Mouse (Mus musculus) left cerebral cortex, adult 11 months (tissue): Measurements from ENCODE around the gene Sox5.

Source experiments
- DNase-seq: peaks from one replicate; pipeline ENCODE4 v3.0.0; 2022; ENCODE audit warnings: low spot score

Sox5 gene

DNA sequence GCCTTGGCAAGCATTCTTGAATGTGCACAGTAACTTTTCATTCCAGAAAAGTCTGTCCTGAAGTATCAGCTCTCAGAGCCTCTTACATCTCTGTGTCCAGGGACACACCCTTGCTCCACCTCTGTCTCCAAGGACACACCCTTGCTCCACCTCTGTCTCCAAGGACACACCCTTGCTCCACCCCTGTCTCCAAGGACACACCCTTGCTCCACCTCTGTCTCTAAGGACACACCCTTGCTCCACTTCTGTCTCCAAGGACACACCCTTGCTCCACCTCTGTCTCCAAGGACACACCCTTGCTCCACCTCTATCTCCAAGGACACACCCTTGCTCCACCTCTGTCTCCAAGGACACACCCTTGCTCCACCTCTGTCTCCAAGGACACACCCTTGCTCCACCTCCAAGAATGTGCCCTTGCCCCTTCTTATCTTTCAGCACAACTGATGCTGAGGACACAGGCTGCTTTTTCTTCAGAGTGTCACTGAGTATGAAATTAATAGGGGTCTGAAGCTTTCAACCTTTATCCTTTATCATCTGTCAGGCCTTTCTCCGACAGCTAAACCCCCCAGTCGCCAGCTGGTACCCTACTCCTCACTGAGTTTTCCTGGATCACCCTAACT, 452.4 kb downstream of the Sox5 start:
- no peak for DNase-seq

DNA sequence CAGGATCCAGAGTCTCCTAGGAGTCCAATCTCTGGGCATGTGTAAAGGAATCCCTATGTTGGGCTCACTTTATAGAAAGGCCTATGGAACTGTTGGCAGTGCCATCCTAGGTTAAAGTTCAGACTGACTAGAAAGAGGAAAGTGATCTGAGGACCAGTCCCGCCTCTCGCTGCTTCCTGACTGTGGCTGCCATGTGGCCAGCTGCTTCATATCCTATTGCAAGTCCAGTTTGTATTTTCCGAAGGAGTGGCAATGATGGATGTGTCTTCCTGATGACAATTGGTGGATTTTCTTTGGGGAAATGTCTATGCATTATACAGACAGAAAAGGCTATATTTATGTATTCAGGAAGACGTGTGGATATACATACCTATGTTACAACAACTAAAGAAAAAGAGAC, 453.0 kb downstream of the Sox5 start:
- no peak for DNase-seq

DNA sequence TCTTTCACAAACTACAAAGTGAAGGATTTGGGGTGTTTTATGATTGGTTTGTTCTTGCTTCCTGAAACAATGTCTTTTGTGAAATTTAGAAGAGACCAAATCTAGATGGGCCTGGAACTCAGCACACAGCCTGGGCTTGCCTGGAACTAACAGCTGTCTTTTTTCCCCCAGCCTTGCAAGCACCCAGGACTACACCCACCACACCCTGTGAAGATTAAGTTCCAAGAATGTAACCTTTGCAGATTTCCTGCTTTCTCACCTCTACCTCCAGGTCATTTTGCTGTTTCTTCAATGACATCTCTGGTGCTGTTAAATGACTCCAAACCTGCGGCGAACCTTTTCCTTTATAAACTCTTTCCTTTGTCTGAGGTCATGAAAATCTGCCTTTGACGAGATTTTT, 455.0 kb downstream of the Sox5 start:
- no peak for DNase-seq

DNA sequence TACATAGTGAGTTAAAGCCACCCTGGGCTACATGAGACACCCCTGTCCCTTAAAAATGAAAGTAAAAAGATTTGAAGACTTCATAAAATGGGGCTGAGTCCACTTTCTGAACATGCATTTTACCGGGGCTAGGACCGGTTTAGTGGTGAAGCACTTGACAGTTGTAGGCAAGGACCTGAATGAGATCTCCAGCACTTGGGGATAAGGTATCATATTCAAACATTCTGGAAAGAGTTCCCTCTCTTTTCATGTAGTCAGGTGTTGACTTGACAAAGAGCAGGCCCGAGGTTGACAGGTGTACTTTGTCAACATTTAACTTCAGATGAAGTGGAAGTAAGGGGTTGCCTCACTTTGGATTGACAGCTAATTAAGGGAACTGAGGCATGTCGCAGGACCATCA, 458.4 kb downstream of the Sox5 start:
- no peak for DNase-seq

DNA sequence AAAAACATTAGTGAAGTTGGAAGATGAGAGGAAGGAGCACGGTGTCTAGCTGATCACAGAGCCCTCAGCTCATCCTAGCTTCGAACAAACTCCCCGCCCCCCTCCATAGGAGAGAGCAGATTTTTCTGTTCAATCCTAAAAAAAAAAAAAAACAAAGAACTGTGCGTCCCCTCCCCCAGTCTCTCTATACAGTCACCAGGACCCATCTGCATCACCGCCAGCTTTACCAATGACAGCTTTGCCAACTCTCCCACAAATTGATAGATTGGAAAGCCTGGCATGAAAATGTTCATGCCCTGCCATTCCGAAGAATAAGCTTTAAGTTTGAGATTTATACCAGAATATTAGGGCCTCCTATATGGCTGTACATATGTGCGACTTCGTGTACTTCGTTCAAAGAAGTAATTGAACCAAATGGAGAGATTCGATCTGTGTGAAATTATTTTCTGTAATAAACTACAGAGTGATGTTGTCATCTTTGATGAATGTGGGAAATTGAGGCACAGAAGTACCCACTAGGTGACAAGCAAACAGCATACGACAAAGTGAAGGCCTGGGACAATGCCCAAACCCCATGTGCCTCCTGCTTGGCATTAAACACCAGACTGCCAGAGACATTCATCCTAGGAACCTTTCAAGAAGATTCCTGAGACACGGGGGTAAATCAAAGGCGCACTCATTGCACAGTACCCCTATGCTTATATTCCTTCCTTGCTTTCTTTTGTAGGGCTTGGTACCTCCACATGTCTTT, 459.3 kb downstream of the Sox5 start:
- DNase-seq: no peak

DNA sequence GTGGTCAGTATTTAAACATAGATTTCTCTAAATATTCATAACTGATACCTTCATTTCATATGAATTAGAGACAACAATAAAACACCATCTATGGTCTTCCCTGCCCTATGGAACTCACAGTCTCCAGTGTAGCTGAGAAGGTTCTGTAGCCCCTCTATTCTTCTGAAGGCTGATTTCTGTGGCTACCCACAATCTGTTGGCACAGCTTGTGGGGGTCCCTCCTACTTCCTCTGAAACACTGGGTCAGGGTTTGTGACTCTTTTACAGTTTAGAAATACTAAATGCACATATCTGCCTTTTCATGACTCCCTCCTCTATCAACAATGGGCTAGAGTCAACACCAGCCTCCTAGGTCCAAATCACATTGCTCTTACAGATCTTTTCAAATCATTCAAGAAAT, 461.4 kb downstream of the Sox5 start:
- DNase-seq: no peak

DNA sequence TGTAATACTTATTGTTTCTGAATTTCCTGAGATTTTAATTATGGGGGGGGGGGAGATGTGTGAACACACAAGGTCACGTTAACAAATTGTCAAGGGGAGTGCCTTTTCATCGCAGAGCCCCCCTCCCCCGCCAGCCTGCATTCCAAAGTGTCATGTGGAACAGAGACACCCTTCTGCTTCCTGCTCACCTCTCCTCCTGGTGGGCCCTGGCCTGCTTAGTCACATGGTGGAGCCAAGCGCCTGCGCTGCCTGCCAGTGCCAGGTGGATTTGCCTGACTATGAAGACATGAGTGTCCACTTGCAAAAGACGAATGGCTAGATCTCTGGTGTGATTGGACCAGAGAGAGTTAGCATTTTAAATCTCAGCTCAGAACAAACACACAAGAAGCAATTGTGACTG, 462.1 kb downstream of the Sox5 start:
- DNase-seq: no peak

DNA sequence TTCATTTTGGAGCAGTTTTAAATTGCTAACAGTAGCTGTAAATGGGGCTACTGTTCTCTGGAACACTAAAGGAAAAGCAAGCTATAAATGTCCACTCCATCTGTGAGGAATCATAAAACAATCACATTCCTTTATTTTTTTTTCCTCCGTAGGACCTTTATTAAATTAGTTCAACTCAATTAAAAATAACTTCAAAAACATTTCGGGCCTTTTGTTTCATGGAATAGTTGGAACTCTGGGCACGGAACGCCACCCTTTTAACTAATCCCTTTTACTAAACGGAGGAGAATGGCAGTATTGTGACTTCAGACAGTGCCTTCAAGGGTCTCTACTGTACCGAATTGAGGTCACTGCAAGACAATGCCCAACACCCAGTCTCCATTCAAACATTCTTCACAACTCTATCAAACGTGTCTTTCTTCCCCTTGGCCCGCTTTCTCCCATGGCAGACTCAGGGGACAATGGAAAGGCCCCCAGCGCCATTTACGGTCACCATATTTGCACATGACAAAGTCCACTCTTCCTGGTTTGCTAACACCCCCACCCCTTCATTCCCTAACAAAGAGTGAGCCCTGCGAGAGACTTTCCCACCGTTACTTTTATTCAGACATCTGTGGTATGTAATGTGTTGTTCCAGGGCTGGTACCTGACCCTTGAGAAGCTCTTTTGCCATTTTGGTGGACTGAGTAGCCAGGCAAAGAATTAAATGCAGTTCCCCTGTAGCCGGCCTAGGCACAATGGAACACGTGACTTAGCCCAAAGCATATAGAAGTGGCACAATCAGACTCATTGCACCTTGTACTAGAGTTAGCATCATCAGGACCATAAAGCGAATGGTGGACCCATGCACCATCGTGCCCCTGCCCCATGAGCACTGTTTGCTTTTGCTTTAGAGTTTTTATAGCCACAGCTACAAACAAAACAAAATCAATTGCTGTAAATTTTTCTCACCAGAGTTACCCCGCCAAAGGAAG, 468.7 kb downstream of the Sox5 start:
- DNase-seq: no peak

DNA sequence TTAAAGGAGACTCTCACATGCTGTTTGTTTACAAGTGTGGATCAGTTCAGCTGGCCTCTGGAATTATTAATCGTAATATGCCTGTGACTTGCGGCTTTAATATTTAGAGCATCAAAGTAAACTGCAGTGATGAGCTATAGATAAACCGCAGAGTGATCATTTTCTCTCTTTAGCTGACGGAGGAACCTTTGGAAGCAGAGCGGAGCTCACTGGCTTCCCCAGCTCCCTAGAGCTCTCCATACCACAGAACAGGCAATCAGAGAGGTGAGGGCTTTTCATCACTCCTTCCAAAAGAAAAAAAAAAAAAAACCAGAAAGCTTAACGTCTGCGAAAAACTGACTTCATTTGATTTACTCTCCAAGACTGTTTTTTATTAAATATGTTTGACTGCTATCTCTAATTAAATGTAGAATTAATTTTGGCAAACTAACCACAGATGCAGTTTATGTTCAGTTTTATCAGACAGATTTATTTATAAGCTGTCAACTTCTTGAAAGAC, 469.4 kb downstream of the Sox5 start:
- DNase-seq: no peak

DNA sequence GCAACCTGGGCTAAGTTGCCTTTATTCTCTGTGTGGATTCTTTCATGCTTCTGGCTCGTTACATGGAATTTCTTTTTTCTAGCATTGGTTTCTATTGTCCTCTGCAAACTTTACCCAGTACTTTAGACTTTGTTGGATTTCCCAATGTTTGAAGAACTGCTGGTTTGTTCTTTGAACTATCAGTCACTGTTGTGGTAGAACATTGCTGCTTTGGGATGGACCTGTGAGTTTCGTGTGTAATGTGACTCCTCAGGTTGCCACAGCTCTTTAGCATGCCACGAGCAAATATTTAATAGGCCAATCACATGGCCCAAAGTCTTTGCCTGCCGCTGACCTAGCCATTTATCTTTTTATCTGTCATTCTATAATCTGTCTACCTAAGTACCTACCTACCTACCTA, 470.0 kb downstream of the Sox5 start:
- no peak for DNase-seq

DNA sequence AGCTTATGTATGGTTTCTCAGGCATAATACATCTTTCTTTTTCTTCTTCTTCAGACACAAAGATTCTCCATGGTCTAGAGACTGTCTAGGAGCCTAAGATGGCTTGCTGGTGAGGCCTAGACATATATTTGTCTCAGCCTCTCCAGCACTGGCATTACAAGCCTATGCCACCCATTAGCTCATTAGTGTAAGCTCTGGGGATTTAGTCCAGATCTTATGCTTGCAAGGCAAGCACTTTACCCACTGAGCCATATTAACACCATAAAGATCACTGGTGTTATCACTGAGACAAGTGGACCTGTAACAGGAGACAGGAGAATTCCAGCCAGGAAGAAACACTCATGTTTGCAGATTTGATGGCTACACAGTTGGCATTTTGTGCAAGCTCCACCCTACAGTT, 472.6 kb downstream of the Sox5 start:
- no peak for DNase-seq

DNA sequence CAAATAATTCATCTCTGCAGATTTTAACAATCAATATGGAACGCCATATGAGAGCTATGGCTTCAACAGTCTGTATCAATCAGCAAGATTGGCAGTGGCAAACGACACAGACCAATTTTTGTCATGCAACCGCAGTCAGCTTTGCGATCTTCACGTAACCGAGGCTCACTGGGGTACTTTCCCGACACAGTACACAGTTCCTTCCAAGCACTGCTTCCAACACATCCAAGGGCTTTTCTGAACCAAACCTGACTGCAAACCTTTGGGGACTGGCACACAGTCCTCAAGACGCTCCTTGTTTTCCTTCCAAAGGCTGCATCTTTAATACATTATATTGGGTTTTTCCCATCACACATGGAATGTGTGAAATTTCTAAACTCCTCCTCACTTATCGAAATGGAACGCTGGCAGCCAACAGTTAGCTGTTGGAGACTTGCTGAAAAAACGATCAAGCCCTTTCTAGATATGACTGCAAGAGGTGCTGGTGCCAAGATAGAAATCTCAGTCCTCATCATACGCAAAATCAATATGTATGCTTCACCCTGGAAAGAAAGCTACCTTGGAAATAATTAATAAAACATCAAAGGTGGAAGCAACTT, 474.1 kb downstream of the Sox5 start:
- DNase-seq: no peak

DNA sequence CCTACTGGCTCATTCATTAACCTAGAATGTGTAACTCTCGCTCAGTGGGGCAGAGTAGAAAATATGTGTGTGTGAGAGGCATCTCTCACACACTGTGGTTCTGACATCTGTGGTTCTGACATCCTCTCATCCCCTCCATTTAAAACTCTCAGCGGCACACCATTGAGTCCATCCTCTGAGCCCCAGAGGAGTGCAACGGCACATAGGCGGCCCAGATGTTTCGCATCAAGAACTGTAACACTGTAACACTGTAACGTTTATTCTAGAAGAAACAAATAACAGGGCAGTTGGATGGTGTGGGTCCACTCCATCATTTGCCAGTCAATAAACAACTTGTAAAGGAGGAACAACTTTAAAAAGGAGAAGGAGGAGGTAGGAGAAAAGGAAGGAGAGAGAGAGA, 479.0 kb downstream of the Sox5 start:
- no peak for DNase-seq

DNA sequence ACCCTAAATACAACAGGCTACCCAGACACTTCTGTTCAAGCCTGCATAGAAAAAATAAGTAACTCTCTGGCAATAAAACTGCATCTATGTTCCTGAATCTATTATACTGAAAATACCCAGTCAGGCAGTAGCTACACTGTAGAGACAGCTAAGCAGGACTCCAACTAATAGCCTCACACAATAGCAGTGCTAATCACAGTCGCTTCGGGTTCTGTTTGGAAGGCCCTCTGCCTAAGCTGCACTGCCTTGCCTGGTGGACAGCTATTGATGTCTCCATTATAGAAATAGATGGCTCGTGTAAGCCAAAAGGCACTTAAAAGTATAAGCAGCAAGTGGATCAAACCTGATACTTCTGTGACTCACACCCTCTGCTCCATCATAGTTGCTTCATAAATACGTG, 480.7 kb downstream of the Sox5 start:
- DNase-seq: no peak

DNA sequence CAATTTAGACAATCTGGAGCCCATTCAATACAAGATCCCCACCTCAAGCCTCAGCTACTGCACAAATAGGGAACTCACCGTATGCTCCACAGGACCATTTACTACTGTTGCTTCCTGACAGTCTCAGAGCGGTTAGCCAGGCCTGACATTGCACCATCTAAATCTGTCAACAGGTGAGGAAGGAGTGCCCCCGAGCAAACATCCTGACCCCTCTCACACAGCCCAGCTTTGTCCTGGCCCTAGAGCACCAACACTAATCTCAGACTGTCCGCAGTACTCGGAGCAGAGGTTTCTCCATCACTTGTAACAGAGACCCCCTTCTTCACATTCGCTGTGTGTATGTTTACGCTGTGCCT, 482.3 kb downstream of the Sox5 start:
- no peak for DNase-seq

DNA sequence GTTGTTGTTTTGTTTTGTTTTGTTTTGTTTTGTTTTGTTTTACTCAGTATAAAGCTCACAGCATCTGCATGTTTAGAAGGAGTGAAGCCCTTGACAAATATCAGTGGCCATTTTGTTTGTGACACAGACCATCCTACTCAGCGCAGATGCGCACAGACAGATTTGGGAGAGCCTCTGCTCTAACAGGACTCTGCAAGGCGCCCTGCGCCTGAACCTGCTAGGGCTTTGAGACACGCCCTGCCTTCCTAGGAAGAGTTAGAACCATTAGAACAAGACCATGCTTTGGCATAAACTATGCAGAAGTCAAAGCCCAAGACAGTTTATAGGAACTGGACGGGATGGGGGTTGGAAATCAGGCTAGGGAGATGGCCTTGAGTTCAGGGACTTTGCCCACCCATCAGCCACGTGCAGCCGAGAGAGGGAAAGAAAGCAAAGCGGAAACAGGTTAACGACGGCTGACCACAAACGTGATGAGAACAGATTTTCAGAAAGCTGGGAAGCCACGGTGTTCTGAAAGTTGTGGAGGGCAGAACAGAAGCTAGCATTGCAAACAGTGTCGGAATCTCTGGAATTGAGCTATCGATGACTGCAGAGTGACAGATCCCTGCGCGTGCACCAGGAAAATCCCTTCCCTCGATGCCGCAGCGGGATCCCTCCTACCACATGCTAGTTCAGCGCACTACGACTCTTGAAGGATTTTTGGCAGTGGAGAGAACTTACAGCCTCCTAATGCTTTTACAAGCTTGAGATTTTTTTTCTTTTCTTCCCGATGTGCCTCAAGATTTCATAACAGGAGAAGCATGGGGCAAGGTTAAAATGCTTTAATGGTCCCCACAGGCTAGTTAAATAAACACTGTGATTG, 482.9 kb downstream of the Sox5 start:
- DNase-seq: no peak

DNA sequence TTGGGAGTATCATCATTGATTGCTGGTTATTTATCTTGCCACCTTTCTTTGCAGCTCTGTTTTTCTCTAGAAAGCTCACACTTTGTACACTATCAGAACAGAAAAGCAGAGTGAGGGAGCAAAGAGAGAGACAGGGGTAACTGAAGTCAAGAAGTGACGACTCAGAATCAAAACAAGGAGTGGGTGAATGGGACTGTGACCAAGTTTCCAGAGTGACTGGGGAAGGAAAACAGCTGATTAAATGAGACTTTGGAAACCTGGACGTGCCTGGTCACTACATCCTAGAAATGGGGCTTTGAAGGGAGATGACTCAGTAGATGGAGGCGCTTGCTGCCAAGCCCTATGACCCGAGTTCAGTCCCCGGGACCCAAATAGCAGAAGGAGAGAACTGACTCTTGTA, 483.9 kb downstream of the Sox5 start:
- no peak for DNase-seq

DNA sequence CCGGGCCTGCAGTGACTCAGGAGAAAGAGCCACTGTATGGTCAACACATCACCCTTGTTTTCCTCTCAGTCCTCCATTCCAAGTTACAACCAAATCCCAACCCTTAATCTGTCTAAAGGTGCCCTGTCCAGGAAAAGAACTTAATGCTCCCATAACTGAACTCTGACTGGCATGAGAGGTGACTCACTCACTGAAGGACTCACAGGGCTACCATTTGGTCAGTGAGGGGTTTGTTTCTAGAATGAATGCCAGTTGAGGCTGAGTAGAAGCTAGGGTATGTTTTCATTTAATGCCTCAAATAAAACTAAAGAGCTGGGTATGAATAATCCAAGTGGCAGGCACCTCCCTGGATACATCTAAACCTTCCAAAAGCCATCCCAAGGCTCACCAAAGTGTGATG, 484.6 kb downstream of the Sox5 start:
- DNase-seq: no peak

DNA sequence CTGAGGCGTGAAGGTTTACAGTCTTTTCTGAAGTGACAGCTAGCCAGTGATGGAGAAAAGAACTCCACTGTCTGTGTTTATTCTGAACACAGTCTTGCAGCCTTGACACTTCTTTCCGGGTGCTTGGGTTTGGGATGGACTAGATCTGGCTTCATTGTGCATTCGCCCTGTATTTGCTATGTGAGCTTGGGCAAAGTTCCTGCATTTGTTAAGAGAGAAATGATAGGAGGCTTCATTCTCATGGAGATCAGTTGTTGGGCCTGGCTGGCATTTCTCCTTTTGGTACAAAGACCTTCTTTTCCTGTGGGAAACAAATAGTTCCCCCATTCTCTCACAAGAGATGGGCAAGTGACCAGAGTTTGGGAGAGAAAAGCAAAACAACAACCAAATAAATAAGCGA, 490.3 kb downstream of the Sox5 start:
- DNase-seq: no peak

DNA sequence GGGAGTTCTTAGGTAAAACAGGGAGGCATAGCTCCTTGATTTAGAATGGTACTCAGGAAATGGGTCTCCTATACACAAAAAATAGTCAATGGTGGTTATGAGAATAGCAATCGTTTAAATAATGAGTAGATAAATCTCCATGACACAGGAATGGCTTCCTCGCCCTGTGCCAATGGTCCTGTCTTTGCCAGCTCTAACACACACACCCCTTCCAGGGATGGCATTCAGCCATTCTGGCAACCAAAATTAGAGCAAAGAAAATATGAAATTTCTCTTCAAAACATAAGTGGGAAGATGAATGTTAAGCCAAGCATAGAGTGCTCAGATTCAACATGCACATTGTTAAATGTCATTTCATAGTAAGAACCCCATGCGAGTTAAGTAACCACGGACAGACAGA, 495.7 kb downstream of the Sox5 start:
- no peak for DNase-seq

DNA sequence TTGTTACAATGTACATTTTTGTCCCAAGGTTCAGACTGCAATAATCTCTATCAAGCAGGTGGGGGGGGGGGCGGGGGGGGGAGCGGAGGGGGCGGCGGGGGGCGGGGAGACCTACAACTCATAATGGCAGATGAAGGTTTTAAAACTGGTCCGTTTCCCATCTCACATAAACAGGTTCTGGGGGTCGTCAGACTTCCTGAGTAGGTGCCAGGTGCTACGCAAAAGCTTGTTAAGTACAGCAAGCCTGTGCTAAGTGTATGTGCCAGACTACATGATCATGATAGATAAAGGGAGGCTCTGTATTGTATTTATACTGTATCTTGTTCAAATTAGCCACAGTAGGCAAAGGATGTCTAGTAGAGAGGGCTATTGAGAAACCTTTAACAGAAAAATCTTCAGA, 498.6 kb downstream of the Sox5 start:
- DNase-seq: no peak

DNA sequence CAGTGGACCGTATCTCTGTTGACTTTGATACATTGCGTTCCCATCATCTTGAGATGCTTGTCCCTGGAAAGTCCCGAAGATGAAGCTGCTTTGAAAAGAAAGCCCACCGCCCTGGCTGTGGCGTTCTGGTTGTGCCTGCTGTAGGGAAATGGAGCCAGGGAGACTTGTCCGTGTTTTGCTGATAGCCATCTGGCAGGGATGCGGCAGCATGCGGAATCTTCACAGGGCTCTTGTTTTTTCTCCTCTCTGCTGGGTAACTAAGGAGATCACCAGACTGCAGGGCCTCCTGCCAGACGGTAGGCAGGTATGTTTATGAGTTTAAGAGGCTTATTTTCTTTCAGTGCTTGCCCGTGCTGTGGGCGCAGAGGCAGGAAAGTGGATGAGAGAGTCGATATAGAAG, 499.0 kb downstream of the Sox5 start:
- no peak for DNase-seq
